In the genomic region with DNA sequence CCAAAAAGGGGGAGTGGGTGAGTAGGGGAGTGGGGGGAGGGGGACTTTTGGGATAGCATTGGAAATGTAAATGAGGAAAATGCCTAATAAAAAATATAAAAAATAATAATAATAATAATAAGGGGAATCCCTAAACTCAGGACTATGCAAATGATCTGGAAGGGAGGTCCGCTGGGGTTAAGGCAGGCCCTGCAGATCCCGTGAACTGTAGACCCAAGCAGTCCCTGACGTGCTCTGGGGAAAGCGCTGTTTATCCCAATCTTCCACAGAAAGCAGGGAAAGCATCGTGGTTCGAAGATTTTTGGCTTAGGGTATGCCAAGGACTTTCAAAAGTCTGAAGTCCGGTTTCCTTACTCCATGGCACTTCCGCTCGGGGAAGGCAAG, we compare ENCODE assay signal across 9 mouse cellular contexts. TPM values are rescaled to one million over a fixed set of nuclear protein-coding genes. Genes with fewer than 3 reads are reported as not detected.
DNase-seq lines count a peak whose midpoint lies in the region; ATAC-seq and TF ChIP-seq lines count a peak whose summit lies in the region.
"Had no signal": no experiment of that assay in that cellular context is flagged by ENCODE, and none has a peak within 500 bp of the region (broad histone marks: within the 10 kb centered on the region; RNA-seq: fewer than 3 reads in every experiment).

No protein-coding gene starts in this region.

- H3K4me1 ChIP-seq in erythroblast, embryonic 14.5 days (ENCODE audit: control insufficient read depth), result peaks cover 21% of the 10 kb centered on the region
- H3K4me1 ChIP-seq in spleen, adult 2 months (ENCODE audit: control insufficient read depth, insufficient read depth, insufficient read length), result no peaks in the 10 kb centered on the region
- peaks cover 3% of the 10 kb centered on the region; the same call in 1 of the 2 replicates for H3K4me1 ChIP-seq in liver, embryonic 11.5 days (replicated peaks; ENCODE audit: control insufficient read depth, insufficient read depth, low read length)
- peaks cover 4% of the 10 kb centered on the region; the same call in 1 of the 2 replicates for H3K4me1 ChIP-seq in stomach, embryonic 16.5 days (ENCODE audit: control insufficient read depth, insufficient read depth, low read length)

- ATAC-seq in erythroblast, adult 5-6 weeks (replicated peaks; ENCODE audit: low FRiP score, poor library complexity, severe bottlenecking), result no peak
- peak; percentile 53 for ATAC-seq in liver, embryonic 11.5 days (replicated peaks; ENCODE audit: low FRiP score)
- peak; percentile 31; the same call in 1 of the 2 replicates for ATAC-seq in stomach, embryonic 16.5 days (ENCODE audit: insufficient read depth, low FRiP score)

- H3K4me3 ChIP-seq in erythroblast, embryonic 14.5 days (replicated peaks), result peak overlapping the region; percentile 70
- peak overlapping the region; percentile 18; the same call in 1 of the 2 replicates for H3K4me3 ChIP-seq in spleen, adult 2 months (ENCODE audit: extremely low read depth, insufficient read depth, insufficient read length)
- peak overlapping the region; percentile 64 for H3K4me3 ChIP-seq in liver, embryonic 11.5 days (ENCODE audit: low read depth, low read length)
- peak overlapping the region; percentile 70 for H3K4me3 ChIP-seq in stomach, embryonic 16.5 days (replicated peaks; ENCODE audit: low read length)

- DNase-seq in spleen, adult 2 months (ENCODE audit: low read depth in 1 of 2, low spot score in 2 of 2), result no peak
- no peak for DNase-seq in spleen, postnatal 4 days (ENCODE audit: low spot score in 2 of 2)
- no peak for DNase-seq in liver, embryonic 11.5 days (ENCODE audit: low spot score)
- no peak for DNase-seq in adrenal gland, adult 2 months
- DNase-seq in adrenal gland, postnatal 36 days, result no peak

- H3K9me3 ChIP-seq in erythroblast, embryonic 14.5 days (ENCODE audit: control insufficient read depth, low read length), result peaks cover 24% of the 10 kb centered on the region
- peaks cover 21% of the 10 kb centered on the region for H3K9me3 ChIP-seq in liver, embryonic 11.5 days (ENCODE audit: control insufficient read depth, low read length)
- peaks cover 25% of the 10 kb centered on the region for H3K9me3 ChIP-seq in stomach, embryonic 16.5 days (replicated peaks; ENCODE audit: control insufficient read depth, low read length)

- no peak overlapping the region for H3K9ac ChIP-seq in liver, embryonic 11.5 days (ENCODE audit: low read depth, low read length)
- H3K9ac ChIP-seq in stomach, embryonic 16.5 days (ENCODE audit: low read length), result peak overlapping the region; percentile 86

- peaks cover 27% of the 10 kb centered on the region for H3K36me3 ChIP-seq in erythroblast, embryonic 14.5 days (ENCODE audit: control insufficient read depth)
- peaks cover 5% of the 10 kb centered on the region; the same call in 1 of the 2 replicates for H3K36me3 ChIP-seq in spleen, adult 2 months (ENCODE audit: control insufficient read depth, insufficient read depth, low read length)
- H3K36me3 ChIP-seq in liver, embryonic 11.5 days (ENCODE audit: control insufficient read depth, insufficient read depth, low read length), result peaks cover 23% of the 10 kb centered on the region
- H3K36me3 ChIP-seq in stomach, embryonic 16.5 days (ENCODE audit: control insufficient read depth, insufficient read depth, low read length), result peaks cover 26% of the 10 kb centered on the region

- H3K4me2 ChIP-seq in liver, embryonic 11.5 days, result peak overlapping the region; percentile 86
- H3K4me2 ChIP-seq in stomach, embryonic 16.5 days (ENCODE audit: low read depth, low read length), result peak overlapping the region; percentile 80

- WGBS in spleen, adult 2 months, result 57% methylated on average over 9 of the region's 9 CpGs
- WGBS in liver, embryonic 11.5 days, result 13% methylated on average over 9 of the region's 9 CpGs
- WGBS in stomach, embryonic 16.5 days, result 6% methylated on average over 9 of the region's 9 CpGs

- TF ChIP-seq CTCF in spleen, adult 2 months (IDR thresholded peaks at IDR 0.05; ENCODE audit: extremely low read depth, insufficient read depth, insufficient read length, insufficient replicate concordance), result no peak

- no peak overlapping the region for H3K27ac ChIP-seq in spleen, adult 2 months (ENCODE audit: insufficient read depth, low read length)
- no peak overlapping the region for H3K27ac ChIP-seq in liver, embryonic 11.5 days (ENCODE audit: low read depth, low read length)
- H3K27ac ChIP-seq in stomach, embryonic 16.5 days (ENCODE audit: low read length), result peak overlapping the region; percentile 89

- TF ChIP-seq POLR2A in spleen, adult 2 months (IDR thresholded peaks at IDR 0.05; ENCODE audit: low read depth, low read length), result no peak

- H3K27me3 ChIP-seq in erythroblast, embryonic 14.5 days (ENCODE audit: control insufficient read depth), result no peaks in the 10 kb centered on the region; the same call in 1 of the 2 replicates
- no peaks in the 10 kb centered on the region for H3K27me3 ChIP-seq in spleen, adult 2 months (ENCODE audit: control insufficient read depth, insufficient read depth, low read length)
- no peaks in the 10 kb centered on the region for H3K27me3 ChIP-seq in liver, embryonic 11.5 days (replicated peaks; ENCODE audit: control insufficient read depth, insufficient read depth, low read length)
- H3K27me3 ChIP-seq in stomach, embryonic 16.5 days (ENCODE audit: control insufficient read depth, insufficient read depth, low read length), result no peaks in the 10 kb centered on the region

RNA-seq across cellular contexts. Expression of a gene that starts 0.3 kb away (rescaled TPM):
- 0.02 and 0.05 TPM in 2 replicates for polyA plus RNA-seq in erythroblast, embryonic 14.5 days (2012)
- not detected in 2 replicates for total RNA-seq in erythroblast, adult 5-6 weeks (2015; ENCODE audit: low replicate concordance)
- total RNA-seq in erythroblast, adult 5-6 weeks (2017; ENCODE audit: low replicate concordance), result 0.14 and 1.0 TPM in 2 replicates
- polyA plus RNA-seq in spleen, adult 2 months (2012; rRNA removed), result 0.25 and 0.45 TPM in 2 replicates
- 2.1 and 3.5 TPM in 2 replicates for polyA plus RNA-seq in liver, embryonic 11.5 days (2014; fragmentation: Nextera tagmentation; extraction: Ambion mirVana)
- 6.1 and 6.9 TPM in 2 replicates for polyA plus RNA-seq in stomach, embryonic 16.5 days (2015; fragmentation: Nextera tagmentation; extraction: Ambion mirVana)
- total RNA-seq in adrenal gland, adult 2 months (2021), result 1 to 10 TPM; 3.1 to 4.1 TPM
- polyA plus RNA-seq in adrenal gland, adult 2 months (2012; rRNA removed), result 1.8 and 2.2 TPM in 2 replicates
- total RNA-seq in adrenal gland, postnatal 36 days (2021), result 1 to 10 TPM; 2.8 to 3.4 TPM

RNA-seq across cellular contexts. Expression of a gene that starts 22.2 kb away (rescaled TPM):
- polyA plus RNA-seq in erythroblast, embryonic 14.5 days (2012), result 0.04 TPM in 1 of 2 replicates, not detected in the other
- total RNA-seq in erythroblast, adult 5-6 weeks (2015; ENCODE audit: low replicate concordance), result 0.19 and 1.9 TPM in 2 replicates
- 1.4 TPM in 2 replicates for total RNA-seq in erythroblast, adult 5-6 weeks (2017; ENCODE audit: low replicate concordance)
- 2.5 and 6.0 TPM in 2 replicates for polyA plus RNA-seq in spleen, adult 2 months (2012; rRNA removed)
- 10.3 and 10.5 TPM in 2 replicates for polyA plus RNA-seq in liver, embryonic 11.5 days (2014; fragmentation: Nextera tagmentation; extraction: Ambion mirVana)
- 14.7 and 18.9 TPM in 2 replicates for polyA plus RNA-seq in stomach, embryonic 16.5 days (2015; fragmentation: Nextera tagmentation; extraction: Ambion mirVana)
- total RNA-seq in adrenal gland, adult 2 months (2021), result 1 to 10 TPM; 9.4 to 9.7 TPM
- 2.6 and 4.2 TPM in 2 replicates for polyA plus RNA-seq in adrenal gland, adult 2 months (2012; rRNA removed)
- 1 to 10 TPM; 8.8 TPM for total RNA-seq in adrenal gland, postnatal 36 days (2021)

RNA-seq across cellular contexts. Expression of a gene that starts 30.0 kb away (rescaled TPM):
- 0.80 and 0.83 TPM in 2 replicates for polyA plus RNA-seq in erythroblast, embryonic 14.5 days (2012)
- total RNA-seq in erythroblast, adult 5-6 weeks (2015; ENCODE audit: low replicate concordance), result 7.3 and 8.6 TPM in 2 replicates
- 11.0 and 15.3 TPM in 2 replicates for total RNA-seq in erythroblast, adult 5-6 weeks (2017; ENCODE audit: low replicate concordance)
- 9.7 and 11.0 TPM in 2 replicates for polyA plus RNA-seq in spleen, adult 2 months (2012; rRNA removed)
- polyA plus RNA-seq in liver, embryonic 11.5 days (2014; fragmentation: Nextera tagmentation; extraction: Ambion mirVana), result 19.8 and 22.4 TPM in 2 replicates
- polyA plus RNA-seq in stomach, embryonic 16.5 days (2015; fragmentation: Nextera tagmentation; extraction: Ambion mirVana), result 17.8 and 20.0 TPM in 2 replicates
- 10 to 100 TPM; 21.7 to 26.3 TPM for total RNA-seq in adrenal gland, adult 2 months (2021)
- polyA plus RNA-seq in adrenal gland, adult 2 months (2012; rRNA removed), result 11.3 and 17.9 TPM in 2 replicates
- total RNA-seq in adrenal gland, postnatal 36 days (2021), result 10 to 100 TPM; 23.3 to 26.3 TPM

RNA-seq across cellular contexts. Expression of a gene that starts 58.7 kb away (rescaled TPM):
- polyA plus RNA-seq in erythroblast, embryonic 14.5 days (2012), result under 0.01 TPM in 2 replicates
- total RNA-seq in erythroblast, adult 5-6 weeks (2015; ENCODE audit: low replicate concordance), result not detected in 2 replicates
- not detected in 2 replicates for total RNA-seq in erythroblast, adult 5-6 weeks (2017; ENCODE audit: low replicate concordance)
- not detected in 2 replicates for polyA plus RNA-seq in spleen, adult 2 months (2012; rRNA removed)
- polyA plus RNA-seq in liver, embryonic 11.5 days (2014; fragmentation: Nextera tagmentation; extraction: Ambion mirVana), result not detected in 2 replicates
- polyA plus RNA-seq in stomach, embryonic 16.5 days (2015; fragmentation: Nextera tagmentation; extraction: Ambion mirVana), result not detected in 2 replicates
- total RNA-seq in adrenal gland, adult 2 months (2021), result not detected
- polyA plus RNA-seq in adrenal gland, adult 2 months (2012; rRNA removed), result not detected in 2 replicates
- total RNA-seq in adrenal gland, postnatal 36 days (2021), result not detected
- polyA plus RNA-seq: gonadal fat pad, adult 2 months had no signal

Comparison
In these comparisons a context has a peak if more than half of its experiments do, and no peak if none do; other contexts are left out.
1. H3K4me3 ChIP-seq: peak in every context shown above with its lines; median percentile 70 in erythroblast, embryonic 14.5 days; 70 in stomach, embryonic 16.5 days; 64 in liver, embryonic 11.5 days; 18 in spleen, adult 2 months.